Mouse (Mus musculus): Measurements from ENCODE around the gene Baz1b. TPM values are rescaled to one million over a fixed set of nuclear protein-coding genes. Genes with fewer than 3 reads are reported as not detected.

The Baz1b gene
- polyA plus RNA-seq, 1 experiment from 2014 or later = 11.7 TPM

- Histone ChIP-seq H3K27me3 (ENCODE audit: insufficient read depth, low read length) (peaks cover 29% of the 10 kb centered on the region), H3K27ac (ENCODE audit: low read depth) (no peak overlapping the region), H3K4me2 (ENCODE audit: low read depth, low read length) (no peak overlapping the region), H3K9ac (replicated peaks) (no peak overlapping the region), H3K4me1 (ENCODE audit: insufficient read depth) (peaks cover 10% of the 10 kb centered on the region), H3K4me3 (ENCODE audit: low read depth, low read length) (no peak overlapping the region), H3K9me3 (ENCODE audit: low read length) (peaks cover 5% of the 10 kb centered on the region), H3K36me3 (replicated peaks; ENCODE audit: insufficient read depth, low read length) (no peaks in the 10 kb centered on the region)
- WGBS (ENCODE audit: insufficient replicate concordance) = 36% methylated on average over 12 of the region's 12 CpGs
- no peak for TF ChIP-seq CTCF (IDR thresholded peaks at IDR 0.05; ENCODE audit: low read depth)
- no peak for TF ChIP-seq EP300 (IDR thresholded peaks at IDR 0.05; ENCODE audit: low read depth)
- ATAC-seq (no peak), DNase-seq (no peak)
Measured at GRCm38 (mm10) chr5:135253741-135254401, 66.8 kb downstream of the Baz1b start.

GRCm38 (mm10) chr5:135256166-135256565 lies 69.1 kb downstream of the Baz1b start:
- no peak for TF ChIP-seq CTCF (IDR thresholded peaks at IDR 0.05; ENCODE audit: low read depth)
- TF ChIP-seq EP300 (IDR thresholded peaks at IDR 0.05; ENCODE audit: low read depth) = no peak
- DNase-seq (no peak), ATAC-seq (no peak)
- Histone ChIP-seq H3K4me2 (ENCODE audit: low read depth, low read length) (no peak overlapping the region), H3K36me3 (replicated peaks; ENCODE audit: insufficient read depth, low read length) (no peaks in the 10 kb centered on the region), H3K27ac (ENCODE audit: low read depth) (no peak overlapping the region), H3K27me3 (ENCODE audit: insufficient read depth, low read length) (peaks cover 6% of the 10 kb centered on the region; the same call in 1 of the 2 replicates), H3K4me1 (ENCODE audit: insufficient read depth) (no peaks in the 10 kb centered on the region; the same call in 1 of the 2 replicates), H3K4me3 (ENCODE audit: low read depth, low read length) (no peak overlapping the region), H3K9me3 (ENCODE audit: low read length) (peaks cover 5% of the 10 kb centered on the region), H3K9ac (replicated peaks) (no peak overlapping the region)
- WGBS (ENCODE audit: insufficient replicate concordance) = 79% methylated on average over 3 of the region's 3 CpGs

- ATAC-seq = no peak
- peak; percentile 30; the same call in 1 of the 2 replicates for TF ChIP-seq CTCF (IDR thresholded peaks at IDR 0.05; ENCODE audit: low read depth)
- TF ChIP-seq EP300 (IDR thresholded peaks at IDR 0.05; ENCODE audit: low read depth) = no peak
Measured at GRCm38 (mm10) chr5:135257559-135257958, 70.5 kb downstream of the Baz1b start.

GRCm38 (mm10) chr5:135258280-135259150 lies 71.5 kb downstream of the Baz1b start:
- H3K27ac ChIP-seq (ENCODE audit: low read depth) = no peak overlapping the region
- no peak overlapping the region for H3K9ac ChIP-seq (replicated peaks)
- WGBS (ENCODE audit: insufficient replicate concordance) = 73% methylated on average over 28 of the region's 30 CpGs
- no peaks in the 10 kb centered on the region for H3K36me3 ChIP-seq (replicated peaks; ENCODE audit: insufficient read depth, low read length)
- H3K9me3 ChIP-seq (ENCODE audit: low read length) = peaks cover 5% of the 10 kb centered on the region
- no peak for TF ChIP-seq CTCF (IDR thresholded peaks at IDR 0.05; ENCODE audit: low read depth)
- no peak for TF ChIP-seq EP300 (IDR thresholded peaks at IDR 0.05; ENCODE audit: low read depth)
- H3K4me2 ChIP-seq (ENCODE audit: low read depth, low read length) = no peak overlapping the region
- ATAC-seq (no peak), DNase-seq (no peak)
- no peaks in the 10 kb centered on the region for H3K4me1 ChIP-seq (ENCODE audit: insufficient read depth)
- no peaks in the 10 kb centered on the region for H3K27me3 ChIP-seq (ENCODE audit: insufficient read depth, low read length)
- H3K4me3 ChIP-seq (ENCODE audit: low read depth, low read length) = no peak overlapping the region

More at GRCm38 (mm10) chr5:135257559-135257958, 70.5 kb downstream of the Baz1b start:
- no peak for DNase-seq
- Histone ChIP-seq H3K4me3 (ENCODE audit: low read depth, low read length) (no peak overlapping the region), H3K4me2 (ENCODE audit: low read depth, low read length) (no peak overlapping the region), H3K27ac (ENCODE audit: low read depth) (no peak overlapping the region), H3K9me3 (ENCODE audit: low read length) (peaks cover 5% of the 10 kb centered on the region), H3K4me1 (ENCODE audit: insufficient read depth) (no peaks in the 10 kb centered on the region), H3K36me3 (replicated peaks; ENCODE audit: insufficient read depth, low read length) (no peaks in the 10 kb centered on the region), H3K27me3 (ENCODE audit: insufficient read depth, low read length) (no peaks in the 10 kb centered on the region), H3K9ac (replicated peaks) (no peak overlapping the region)
- WGBS (ENCODE audit: insufficient replicate concordance) = 78% methylated on average over 12 of the region's 12 CpGs

GRCm38 (mm10) chr5:135263866-135264503 lies 76.9 kb downstream of the Baz1b start:
- WGBS (ENCODE audit: insufficient replicate concordance) = 8% methylated on average over 17 of the region's 17 CpGs
- Histone ChIP-seq H3K4me2 (ENCODE audit: low read depth, low read length) (peak overlapping the region; percentile 55), H3K36me3 (replicated peaks; ENCODE audit: insufficient read depth, low read length) (no peaks in the 10 kb centered on the region), H3K4me3 (ENCODE audit: low read depth, low read length) (peak overlapping the region; percentile 2; the same call in 1 of the 2 replicates), H3K9me3 (ENCODE audit: low read length) (no peaks in the 10 kb centered on the region), H3K4me1 (ENCODE audit: insufficient read depth) (peaks cover 9% of the 10 kb centered on the region), H3K27ac (ENCODE audit: low read depth) (peak overlapping the region; percentile 44; the same call in 1 of the 2 replicates), H3K9ac (replicated peaks) (no peak overlapping the region; the same call in 1 of the 2 replicates), H3K27me3 (ENCODE audit: insufficient read depth, low read length) (no peaks in the 10 kb centered on the region)
- no peak for TF ChIP-seq EP300 (IDR thresholded peaks at IDR 0.05; ENCODE audit: low read depth)
- no peak for TF ChIP-seq CTCF (IDR thresholded peaks at IDR 0.05; ENCODE audit: low read depth)
- ATAC-seq (peak; percentile 45; the same call in 1 of the 2 replicates), DNase-seq (peak; percentile 40)
